Mouse (Mus musculus) heart, embryonic 11.5 days (tissue): ENCODE results near the gene Crtc2. TPM values are rescaled to one million over a fixed set of nuclear protein-coding genes. Genes with fewer than 3 reads are reported as not detected.

Source experiments
- microRNA-seq: library from miRNA; unstranded; fragments of <30 nt; microRNA quantifications from one replicate; pipeline ENCODE4, GENCODE M21; 2016; ENCODE audit warnings: borderline number of aligned reads
- polyA plus RNA-seq: library from polyadenylated mRNA; unstranded; fragments of >200 nt; fragmentation: Nextera tagmentation; extraction: Ambion mirVana; gene quantifications from 2 replicates; pipeline ENCODE4 v1.2.1, GENCODE M21; 2014

Crtc2 gene
- polyA plus RNA-seq, 1 experiment from 2014 or later = 11.6 TPM

Small RNAs within 50 kb of the gene (microRNA-seq; reads per million reads assigned to microRNA genes)
- gene Mir7012 = not detected

Other genes with a start within 250 kb of the Crtc2 start
- 158 and 165 TPM in 2 replicates for gene 4933434E20Rik, start 202.5 kb upstream of the Crtc2 start, polyA plus RNA-seq
- gene Ubap2l, start 201.5 kb upstream of the Crtc2 start, polyA plus RNA-seq = 186 and 195 TPM in 2 replicates
- gene Tpm3, start 181.5 kb upstream of the Crtc2 start, polyA plus RNA-seq = 352 and 354 TPM in 2 replicates
- gene Nup210l, start 150.0 kb upstream of the Crtc2 start, polyA plus RNA-seq = 0.60 and 0.61 TPM in 2 replicates
- 1,012 and 1,016 TPM in 2 replicates for gene Rps27, start 40.5 kb upstream of the Crtc2 start, polyA plus RNA-seq
- 16.6 and 21.8 TPM in 2 replicates for gene Rab13, start 40.5 kb upstream of the Crtc2 start, polyA plus RNA-seq
- gene Jtb, start 22.6 kb upstream of the Crtc2 start, polyA plus RNA-seq = 90.7 and 95.8 TPM in 2 replicates
- gene Creb3l4, start 10.7 kb upstream of the Crtc2 start, polyA plus RNA-seq = 2.3 and 2.6 TPM in 2 replicates
- 74.0 and 80.8 TPM in 2 replicates for gene Slc39a1, start 6.0 kb upstream of the Crtc2 start, polyA plus RNA-seq
- 4.1 and 4.4 TPM in 2 replicates for gene Dennd4b, start 11.0 kb downstream of the Crtc2 start, polyA plus RNA-seq
- gene Gatad2b, start 39.0 kb downstream of the Crtc2 start, polyA plus RNA-seq = 8.4 and 14.3 TPM in 2 replicates
- 5.7 and 6.2 TPM in 2 replicates for gene Slc27a3, start 135.8 kb downstream of the Crtc2 start, polyA plus RNA-seq
- 25.3 and 26.9 TPM in 2 replicates for gene Ints3, start 179.5 kb downstream of the Crtc2 start, polyA plus RNA-seq
- 5.3 and 8.1 TPM in 2 replicates for gene Npr1, start 211.7 kb downstream of the Crtc2 start, polyA plus RNA-seq
- 148 and 151 TPM in 2 replicates for gene Ilf2, start 222.0 kb downstream of the Crtc2 start, polyA plus RNA-seq
- 76.0 TPM in 2 replicates for gene Snapin, start 236.9 kb downstream of the Crtc2 start, polyA plus RNA-seq